Mouse (Mus musculus): ENCODE measurements around the gene Tekt4. TPM values are rescaled to one million over a fixed set of nuclear protein-coding genes. Genes with fewer than 3 reads are reported as not detected.

The Tekt4 gene
- total and polyA plus RNA-seq, 2 experiments from 2014 or later: 0.23 TPM; not detected in 1

- DNase-seq (ENCODE audit: low spot score) (no peak), ATAC-seq (ENCODE audit: insufficient read depth, low read depth) (no peak)
- no peaks in the 10 kb centered on the region for H3K36me3 ChIP-seq (replicated peaks; ENCODE audit: control insufficient read depth, insufficient read depth, low read length)
- no peak overlapping the region for H3K9ac ChIP-seq (replicated peaks; ENCODE audit: low read depth, low read length)
- WGBS: 46% methylated on average over 6 of the region's 6 CpGs
- peaks cover 5% of the 10 kb centered on the region for H3K27me3 ChIP-seq (ENCODE audit: control insufficient read depth, insufficient read depth, low read length)
- peaks cover 22% of the 10 kb centered on the region for H3K4me1 ChIP-seq (ENCODE audit: control insufficient read depth, insufficient read depth)
- H3K4me2 ChIP-seq (ENCODE audit: low read depth, low read length): no peak overlapping the region
- no peak overlapping the region for H3K27ac ChIP-seq (ENCODE audit: low read depth)
- H3K9me3 ChIP-seq (replicated peaks; ENCODE audit: control insufficient read depth, low read length): no peaks in the 10 kb centered on the region
- TF ChIP-seq CTCF (IDR thresholded peaks at IDR 0.05; ENCODE audit: low read depth) (no peak), EP300 (IDR thresholded peaks at IDR 0.05; ENCODE audit: low read depth) (no peak)
- H3K4me3 ChIP-seq (ENCODE audit: low read depth, low read length): no peak overlapping the region
Observed at GRCm38 (mm10) chr17:25468301-25468700, 13.9 kb downstream of the Tekt4 start.

- peak; percentile 69 for DNase-seq (ENCODE audit: low spot score)
- H3K9ac ChIP-seq (replicated peaks; ENCODE audit: low read depth, low read length): no peak overlapping the region
- no peak overlapping the region for H3K4me3 ChIP-seq (ENCODE audit: low read depth, low read length)
- no peaks in the 10 kb centered on the region for H3K9me3 ChIP-seq (replicated peaks; ENCODE audit: control insufficient read depth, low read length)
- no peak overlapping the region for H3K27ac ChIP-seq (ENCODE audit: low read depth)
- ATAC-seq (ENCODE audit: insufficient read depth, low read depth): 0 out of 2 replicates have a peak, but pooled peaks have one; percentile 10
- WGBS: 28% methylated on average over 6 of the region's 8 CpGs
- H3K4me1 ChIP-seq (ENCODE audit: control insufficient read depth, insufficient read depth): peaks cover 12% of the 10 kb centered on the region; the same call in 1 of the 2 replicates
- no peaks in the 10 kb centered on the region for H3K36me3 ChIP-seq (replicated peaks; ENCODE audit: control insufficient read depth, insufficient read depth, low read length)
- peaks cover 15% of the 10 kb centered on the region for H3K27me3 ChIP-seq (ENCODE audit: control insufficient read depth, insufficient read depth, low read length)
- no peak overlapping the region for H3K4me2 ChIP-seq (ENCODE audit: low read depth, low read length)
- TF ChIP-seq EP300 (IDR thresholded peaks at IDR 0.05; ENCODE audit: low read depth): no peak
- TF ChIP-seq CTCF (IDR thresholded peaks at IDR 0.05; ENCODE audit: low read depth): peak; percentile 84
Observed at GRCm38 (mm10) chr17:25469798-25470197, 15.4 kb downstream of the Tekt4 start.

- TF ChIP-seq CTCF (IDR thresholded peaks at IDR 0.05; ENCODE audit: low read depth) (no peak), EP300 (IDR thresholded peaks at IDR 0.05; ENCODE audit: low read depth) (no peak)
- Histone ChIP-seq H3K4me3 (ENCODE audit: low read depth, low read length) (no peak overlapping the region), H3K27ac (ENCODE audit: low read depth) (no peak overlapping the region), H3K4me1 (ENCODE audit: control insufficient read depth, insufficient read depth) (peaks cover 15% of the 10 kb centered on the region; the same call in 1 of the 2 replicates), H3K9me3 (replicated peaks; ENCODE audit: control insufficient read depth, low read length) (no peaks in the 10 kb centered on the region), H3K9ac (replicated peaks; ENCODE audit: low read depth, low read length) (no peak overlapping the region), H3K36me3 (replicated peaks; ENCODE audit: control insufficient read depth, insufficient read depth, low read length) (no peaks in the 10 kb centered on the region), H3K27me3 (ENCODE audit: control insufficient read depth, insufficient read depth, low read length) (peaks cover 25% of the 10 kb centered on the region), H3K4me2 (ENCODE audit: low read depth, low read length) (peak overlapping the region; percentile 50)
- ATAC-seq (ENCODE audit: insufficient read depth, low read depth): no peak
- DNase-seq (ENCODE audit: low spot score): peak; percentile 40
- 32% methylated on average over 8 of the region's 8 CpGs for WGBS
Observed at GRCm38 (mm10) chr17:25471418-25471817, 17.0 kb downstream of the Tekt4 start.

GRCm38 (mm10) chr17:25472044-25472443 is 17.6 kb downstream of the Tekt4 start:
- DNase-seq (ENCODE audit: low spot score) (no peak), ATAC-seq (ENCODE audit: insufficient read depth, low read depth) (no peak)
- TF ChIP-seq CTCF (IDR thresholded peaks at IDR 0.05; ENCODE audit: low read depth): no peak
- TF ChIP-seq EP300 (IDR thresholded peaks at IDR 0.05; ENCODE audit: low read depth): no peak
- H3K36me3 ChIP-seq (replicated peaks; ENCODE audit: control insufficient read depth, insufficient read depth, low read length): no peaks in the 10 kb centered on the region
- WGBS: 29% methylated on average over 14 of the region's 14 CpGs
- H3K27ac ChIP-seq (ENCODE audit: low read depth): no peak overlapping the region
- no peak overlapping the region for H3K9ac ChIP-seq (replicated peaks; ENCODE audit: low read depth, low read length)
- H3K4me3 ChIP-seq (ENCODE audit: low read depth, low read length): no peak overlapping the region
- peaks cover 25% of the 10 kb centered on the region for H3K27me3 ChIP-seq (ENCODE audit: control insufficient read depth, insufficient read depth, low read length)
- no peaks in the 10 kb centered on the region for H3K9me3 ChIP-seq (replicated peaks; ENCODE audit: control insufficient read depth, low read length)
- peak overlapping the region; percentile 50; the same call in 1 of the 2 replicates for H3K4me2 ChIP-seq (ENCODE audit: low read depth, low read length)
- H3K4me1 ChIP-seq (ENCODE audit: control insufficient read depth, insufficient read depth): peaks cover 17% of the 10 kb centered on the region; the same call in 1 of the 2 replicates

GRCm38 (mm10) chr17:25474330-25475077 is 20.1 kb downstream of the Tekt4 start:
- H3K27me3 ChIP-seq (ENCODE audit: control insufficient read depth, insufficient read depth, low read length): peaks cover 31% of the 10 kb centered on the region
- peak; percentile 71; the same call in 1 of the 2 replicates for ATAC-seq (ENCODE audit: insufficient read depth, low read depth)
- 3% methylated on average over 38 of the region's 38 CpGs for WGBS

More at GRCm38 (mm10) chr17:25474330-25475077, 20.1 kb downstream of the Tekt4 start:
- peak overlapping the region; percentile 35 for H3K4me3 ChIP-seq (ENCODE audit: low read depth, low read length)
- H3K9ac ChIP-seq (replicated peaks; ENCODE audit: low read depth, low read length): no peak overlapping the region
- no peaks in the 10 kb centered on the region for H3K9me3 ChIP-seq (replicated peaks; ENCODE audit: control insufficient read depth, low read length)
- no peaks in the 10 kb centered on the region for H3K36me3 ChIP-seq (replicated peaks; ENCODE audit: control insufficient read depth, insufficient read depth, low read length)
- peak; percentile 62 for DNase-seq (ENCODE audit: low spot score)
- no peak for TF ChIP-seq EP300 (IDR thresholded peaks at IDR 0.05; ENCODE audit: low read depth)
- TF ChIP-seq CTCF (IDR thresholded peaks at IDR 0.05; ENCODE audit: low read depth): peak; percentile 59
- peaks cover 11% of the 10 kb centered on the region; the same call in 1 of the 2 replicates for H3K4me1 ChIP-seq (ENCODE audit: control insufficient read depth, insufficient read depth)
- no peak overlapping the region for H3K27ac ChIP-seq (ENCODE audit: low read depth)
- H3K4me2 ChIP-seq (ENCODE audit: low read depth, low read length): peak overlapping the region; percentile 65
